Mouse (Mus musculus) hindbrain, embryonic 11.5 days (tissue): ENCODE data around the gene H60b. TPM values are rescaled to one million over a fixed set of nuclear protein-coding genes. Genes with fewer than 3 reads are reported as not detected.
"Not testable (repeated sequence)": the region's sequence is repeated elsewhere in the genome, so short reads cannot be mapped to it uniquely, and the experiment has no call there.

Experiments used
- ATAC-seq: fragments of 200-750 bp; cut with Nextera tagmentation; 2 replicates; pipeline ENCODE4 v1.8.0; 2017; ENCODE audit warnings: mild to moderate bottlenecking, moderate TSS enrichment, moderate library complexity; ENCODE audit not compliant: low FRiP score
- DNase-seq: peaks from one replicate; pipeline ENCODE4 v3.0.0-alpha.2; 2015; ENCODE audit warnings: low spot score
- H3K27ac ChIP-seq: fragments of 300-500 bp; sonication (generic); 2 replicates; pipeline ENCODE4 v1.5.1; 2014; ENCODE audit warnings: mild to moderate bottlenecking, low read depth, low read length
- H3K27me3 ChIP-seq: fragments of 300-500 bp; sonication (generic); 2 replicates; pipeline ENCODE4 v1.6.1; 2014; ENCODE audit warnings: mild to moderate bottlenecking, low read length, moderate library complexity, mixed read lengths; ENCODE audit not compliant: control insufficient read depth, insufficient read depth
- H3K36me3 ChIP-seq: fragments of 300-500 bp; sonication (generic); 2 replicates; pipeline ENCODE4 v1.6.1; 2014; ENCODE audit warnings: mild to moderate bottlenecking, low read length, moderate library complexity, mixed read lengths; ENCODE audit not compliant: control insufficient read depth, insufficient read depth
- H3K4me1 ChIP-seq: fragments of 300-500 bp; sonication (generic); replicated peaks from 2 replicates; pipeline ENCODE4 v1.6.1; 2014; ENCODE audit warnings: low read length, mixed read lengths; ENCODE audit not compliant: control insufficient read depth, insufficient read depth
- H3K4me2 ChIP-seq: fragments of 300-500 bp; sonication (generic); replicated peaks from 2 replicates; pipeline ENCODE4 v1.6.1; 2014; ENCODE audit warnings: mild to moderate bottlenecking, low read depth, low read length
- H3K4me3 ChIP-seq: fragments of 300-500 bp; sonication (generic); 2 replicates; pipeline ENCODE4 v1.5.1; 2014; ENCODE audit warnings: low read depth, low read length
- H3K9ac ChIP-seq: fragments of 300-500 bp; sonication (generic); 2 replicates; pipeline ENCODE4 v1.6.1; 2014; ENCODE audit warnings: low read depth, low read length
- H3K9me3 ChIP-seq: fragments of 300-500 bp; sonication (generic); 2 replicates; pipeline ENCODE4 v1.6.1; 2016; ENCODE audit warnings: low read length; ENCODE audit not compliant: control insufficient read depth
- WGBS: fragments of 180-500 bp; shearing (Covaris S2); extraction: QIAGEN DNeasy Blood & Tissue Kit; methylation state at CpG from one replicate; pipeline ENCODE4 v1.1.7; 2014; 5-methylcytosine and 5-hydroxymethylcytosine counted together
- polyA plus RNA-seq: library from polyadenylated mRNA; unstranded; fragments of >200 nt; fragmentation: Nextera tagmentation; extraction: Ambion mirVana; gene quantifications from 2 replicates; pipeline ENCODE4 v1.2.1, GENCODE M21; 2014

The H60b gene
- polyA plus RNA-seq, 1 experiment from 2014 or later: 2.9 TPM

- peak; percentile 76 for ATAC-seq
- WGBS: 40% methylated on average over 12 of the region's 16 CpGs
- DNase-seq: peak; percentile 77
These were observed 5.6 kb downstream of the H60b start for GRCm38 (mm10) chr10:22163705-22164583.

GRCm38 (mm10) chr10:22165328-22166003, 7.1 kb downstream of the H60b start:
- not testable (repeated sequence) for H3K27me3 ChIP-seq, ATAC-seq, H3K4me2 ChIP-seq, H3K27ac ChIP-seq, DNase-seq, H3K36me3 ChIP-seq, H3K4me3 ChIP-seq, H3K4me1 ChIP-seq, H3K9me3 ChIP-seq, H3K9ac ChIP-seq
- WGBS: 70% methylated on average over 4 of the region's 5 CpGs

More at GRCm38 (mm10) chr10:22163705-22164583, 5.6 kb downstream of the H60b start:
- not testable (repeated sequence) for H3K4me1 ChIP-seq, H3K36me3 ChIP-seq, H3K9me3 ChIP-seq, H3K27me3 ChIP-seq, H3K27ac ChIP-seq, H3K4me3 ChIP-seq, H3K9ac ChIP-seq
- H3K4me2 ChIP-seq: 0 out of 2 replicates have a peak overlapping the region, but pooled peaks have one; percentile 11

- H3K9me3 ChIP-seq, DNase-seq, H3K4me3 ChIP-seq, H3K36me3 ChIP-seq, H3K27me3 ChIP-seq, H3K9ac ChIP-seq, ATAC-seq, H3K27ac ChIP-seq, H3K4me1 ChIP-seq, H3K4me2 ChIP-seq: not testable (repeated sequence)
- 90% methylated on average over 2 of the region's 2 CpGs for WGBS
These were observed 7.6 kb downstream of the H60b start for GRCm38 (mm10) chr10:22166025-22166424.

- not testable (repeated sequence) for H3K4me3 ChIP-seq, H3K27ac ChIP-seq, H3K9ac ChIP-seq, H3K27me3 ChIP-seq, H3K36me3 ChIP-seq, ATAC-seq, H3K4me2 ChIP-seq, H3K4me1 ChIP-seq, DNase-seq, H3K9me3 ChIP-seq
- WGBS: 74% methylated on average over 1 of the region's 1 CpGs
These were observed 8.7 kb downstream of the H60b start for GRCm38 (mm10) chr10:22167061-22167460.

GRCm38 (mm10) chr10:22169116-22169515, 10.7 kb downstream of the H60b start:
- H3K9me3 ChIP-seq, DNase-seq, ATAC-seq, H3K27me3 ChIP-seq, H3K4me3 ChIP-seq, H3K4me1 ChIP-seq, H3K36me3 ChIP-seq, H3K9ac ChIP-seq, H3K4me2 ChIP-seq, H3K27ac ChIP-seq: not testable (repeated sequence)

- not testable (repeated sequence) for DNase-seq, H3K36me3 ChIP-seq, H3K27me3 ChIP-seq, H3K4me1 ChIP-seq, H3K9me3 ChIP-seq, H3K9ac ChIP-seq, H3K4me3 ChIP-seq, H3K27ac ChIP-seq
- 0 out of 2 replicates have a peak, but pooled peaks have one; percentile 22 for ATAC-seq
- WGBS: 50% methylated on average over 4 of the region's 5 CpGs
- 0 out of 2 replicates have a peak overlapping the region, but pooled peaks have one; percentile 3 for H3K4me2 ChIP-seq
These were observed 14.3 kb downstream of the H60b start for GRCm38 (mm10) chr10:22172431-22173334.

- H3K9ac ChIP-seq, H3K27me3 ChIP-seq, H3K4me1 ChIP-seq, H3K27ac ChIP-seq, H3K4me3 ChIP-seq, H3K9me3 ChIP-seq, H3K36me3 ChIP-seq: not testable (repeated sequence)
- ATAC-seq: peak; percentile 79
- DNase-seq: peak; percentile 20
- 15% methylated on average over 12 of the region's 17 CpGs for WGBS
- 0 out of 2 replicates have a peak overlapping the region, but pooled peaks have one; percentile 3 for H3K4me2 ChIP-seq
These were observed 15.2 kb downstream of the H60b start for GRCm38 (mm10) chr10:22173335-22174189.

GRCm38 (mm10) chr10:22174190-22174487, 15.8 kb downstream of the H60b start:
- H3K4me2 ChIP-seq, ATAC-seq, H3K36me3 ChIP-seq, H3K4me1 ChIP-seq, DNase-seq, H3K9ac ChIP-seq, H3K27me3 ChIP-seq, H3K27ac ChIP-seq, H3K9me3 ChIP-seq, H3K4me3 ChIP-seq: not testable (repeated sequence)
- 76% methylated on average over 1 of the region's 2 CpGs for WGBS
